Mouse (Mus musculus) retina, embryonic 14.5 days (tissue): ENCODE measurements around the gene Gmpr2.

ENCODE experiments used
- DNase-seq: peaks from one replicate; pipeline ENCODE4 v3.0.0-alpha.2; 2015; ENCODE audit warnings: low spot score

Gene Gmpr2

DNA sequence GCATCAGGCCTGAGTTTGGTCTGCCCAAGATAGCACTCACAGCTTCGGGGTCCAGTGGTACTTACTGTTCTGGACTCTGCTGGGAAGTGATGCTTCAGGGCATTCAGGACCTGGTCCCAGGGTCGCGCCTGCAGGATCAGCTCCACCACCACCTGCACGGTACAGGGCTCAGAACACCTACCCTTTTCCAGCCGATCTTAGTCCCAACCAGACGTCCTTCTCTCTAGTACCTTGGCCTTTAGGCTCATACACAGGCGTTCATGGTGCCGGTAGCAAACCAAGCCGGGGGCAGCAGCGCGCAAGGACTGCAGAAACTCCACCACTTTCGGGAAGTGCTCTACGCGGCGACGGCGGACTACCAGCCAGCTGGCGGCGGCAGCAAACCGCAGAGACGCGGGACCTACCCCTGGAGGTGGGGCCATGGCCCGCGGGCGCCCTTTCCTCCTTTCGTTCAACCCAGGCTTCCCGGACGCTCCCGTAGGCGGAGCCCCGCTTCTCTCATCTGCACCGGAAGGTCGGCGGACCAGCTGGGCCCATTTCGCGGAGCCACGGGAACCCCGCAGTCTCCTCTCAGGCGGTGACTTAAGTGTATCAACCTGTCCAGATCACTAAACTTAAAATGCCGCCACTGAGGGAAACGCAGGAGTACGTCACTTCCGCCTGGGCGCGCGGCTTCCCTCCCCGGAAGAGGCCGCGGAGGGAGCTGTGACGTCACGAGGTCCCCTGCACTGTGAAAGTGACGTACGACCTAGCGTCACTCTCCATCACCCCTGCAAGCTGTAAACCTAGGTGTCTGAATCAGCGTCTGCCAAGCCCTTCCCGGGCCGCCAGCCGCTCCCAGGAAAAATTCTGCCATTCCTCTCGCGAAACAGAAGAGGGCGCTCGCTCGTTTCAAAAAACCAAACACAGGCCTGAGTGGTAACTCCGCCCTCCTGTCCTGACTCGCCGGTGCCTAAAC lies 9.7 kb downstream of the Gmpr2 start, which contains the start of gene Tinf2:
Gene Tinf2, minus strand, starts transcription at position 661 of the 958 bp plus-strand sequence.
- DNase-seq, result peak; percentile 96

DNA sequence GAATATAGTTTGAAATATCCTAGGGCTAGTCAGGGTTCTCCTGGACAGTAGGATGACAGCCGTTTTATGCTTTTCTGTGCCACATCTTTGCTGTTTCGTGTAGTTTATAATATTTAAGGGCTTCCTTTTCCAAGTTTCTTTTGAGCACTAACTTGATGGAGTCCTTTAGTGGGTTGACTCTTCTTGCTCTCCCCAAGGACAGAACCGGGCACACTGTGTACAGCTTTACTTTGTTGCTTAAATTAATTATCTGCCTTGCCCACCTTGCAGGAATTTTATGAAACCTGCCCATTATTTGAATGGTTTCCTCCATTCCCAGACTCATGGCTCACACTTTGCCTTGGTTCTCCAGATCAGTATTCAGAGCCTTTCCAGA lies 10.4 kb downstream of the Gmpr2 start:
- no peak for DNase-seq

- no peak for DNase-seq
Observed at GRCm38 (mm10) chr14:55689433-55689832, 17.7 kb downstream of the Gmpr2 start.

GRCm38 (mm10) chr14:55697226-55697625 lies 25.5 kb downstream of the Gmpr2 start:
- DNase-seq, result no peak

GRCm38 (mm10) chr14:55701131-55701530 lies 29.4 kb downstream of the Gmpr2 start:
- DNase-seq, result no peak

GRCm38 (mm10) chr14:55702761-55703160 lies 31.0 kb downstream of the Gmpr2 start:
- DNase-seq, result no peak

DNA sequence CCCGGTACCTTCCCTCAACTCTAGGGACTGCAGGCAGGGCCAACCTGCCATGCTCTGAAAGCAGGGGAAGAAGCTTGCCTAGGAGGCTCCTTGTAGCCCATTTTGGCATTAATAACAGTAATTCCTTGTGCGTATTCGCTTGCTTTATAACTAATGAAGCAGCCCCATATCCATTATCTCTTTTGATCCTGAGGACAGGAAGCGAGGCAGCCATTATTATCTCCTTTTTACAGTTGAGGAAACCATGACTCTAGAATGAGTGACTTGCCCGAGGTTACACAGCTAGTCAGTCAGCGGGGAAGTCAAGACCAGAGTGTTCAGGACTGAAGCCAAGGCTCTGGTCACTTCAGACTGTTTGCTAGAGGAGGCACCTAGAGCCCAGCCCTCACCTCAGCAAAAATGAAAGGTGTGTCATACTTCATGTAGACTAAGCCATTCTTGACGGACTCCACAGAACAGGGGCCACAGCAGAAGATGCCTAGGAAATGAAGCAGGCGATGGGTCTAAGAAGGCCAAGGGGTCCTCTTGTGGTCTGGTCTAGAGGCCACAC lies 34.4 kb downstream of the Gmpr2 start:
- DNase-seq, result no peak

DNA sequence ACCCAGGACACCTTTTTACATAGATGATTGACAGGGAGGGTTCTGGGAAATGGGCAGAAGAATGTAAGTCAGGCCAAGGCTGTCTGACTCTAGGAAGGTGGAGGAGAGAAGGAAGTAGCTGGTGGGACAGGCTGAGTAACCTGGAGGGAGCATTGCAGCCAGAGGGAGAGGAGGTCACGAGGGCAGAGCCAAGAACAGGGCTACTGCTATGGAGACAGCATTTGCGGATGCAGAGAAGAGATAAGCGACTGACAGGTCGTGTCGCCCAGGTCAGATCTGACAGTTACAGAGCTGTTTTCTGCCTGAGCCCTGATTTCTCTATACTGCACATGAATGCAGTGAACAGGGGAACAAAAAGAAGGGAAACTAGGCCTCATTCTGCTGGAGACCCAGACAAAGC lies 35.7 kb downstream of the Gmpr2 start:
- no peak for DNase-seq

DNA sequence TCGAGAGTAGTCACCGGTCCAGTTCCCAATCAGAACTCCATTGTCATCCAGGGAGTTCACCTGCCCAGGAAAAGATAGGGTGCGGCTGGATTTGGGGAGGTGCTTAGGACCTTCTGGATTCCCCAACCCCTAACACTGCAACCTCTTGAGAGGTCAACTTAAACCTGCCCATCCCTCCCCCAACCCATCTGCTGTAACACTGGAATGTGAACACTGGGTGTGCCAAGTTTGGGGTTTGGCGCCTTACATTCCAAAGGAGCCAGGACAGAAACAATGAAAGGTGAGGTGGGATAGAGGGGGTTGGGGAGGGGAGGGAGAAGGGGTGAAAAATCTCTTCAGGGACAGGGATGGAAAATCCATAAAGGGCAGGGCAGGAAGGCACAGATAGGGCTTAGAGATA lies 37.8 kb downstream of the Gmpr2 start:
- DNase-seq, result no peak

DNA sequence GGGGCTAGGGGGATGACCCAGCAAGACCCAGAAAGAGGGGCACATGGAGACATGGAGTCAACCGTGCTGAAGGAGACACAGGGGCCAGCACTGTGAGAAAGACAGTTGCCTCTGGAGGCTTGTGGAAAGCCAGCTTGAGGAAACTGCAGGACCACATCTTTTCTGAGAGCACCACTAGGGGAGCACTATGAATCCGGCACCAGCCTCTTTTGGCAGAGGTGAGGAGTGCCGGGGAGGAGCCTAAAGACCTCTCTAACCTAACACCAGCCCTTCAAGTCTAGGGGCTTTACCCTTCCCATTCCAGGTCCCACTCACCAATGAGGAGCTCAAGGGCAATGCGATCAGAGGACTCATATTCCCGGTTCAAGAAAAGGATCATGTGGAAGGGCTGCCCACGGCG lies 40.0 kb downstream of the Gmpr2 start:
- DNase-seq, result no peak

DNA sequence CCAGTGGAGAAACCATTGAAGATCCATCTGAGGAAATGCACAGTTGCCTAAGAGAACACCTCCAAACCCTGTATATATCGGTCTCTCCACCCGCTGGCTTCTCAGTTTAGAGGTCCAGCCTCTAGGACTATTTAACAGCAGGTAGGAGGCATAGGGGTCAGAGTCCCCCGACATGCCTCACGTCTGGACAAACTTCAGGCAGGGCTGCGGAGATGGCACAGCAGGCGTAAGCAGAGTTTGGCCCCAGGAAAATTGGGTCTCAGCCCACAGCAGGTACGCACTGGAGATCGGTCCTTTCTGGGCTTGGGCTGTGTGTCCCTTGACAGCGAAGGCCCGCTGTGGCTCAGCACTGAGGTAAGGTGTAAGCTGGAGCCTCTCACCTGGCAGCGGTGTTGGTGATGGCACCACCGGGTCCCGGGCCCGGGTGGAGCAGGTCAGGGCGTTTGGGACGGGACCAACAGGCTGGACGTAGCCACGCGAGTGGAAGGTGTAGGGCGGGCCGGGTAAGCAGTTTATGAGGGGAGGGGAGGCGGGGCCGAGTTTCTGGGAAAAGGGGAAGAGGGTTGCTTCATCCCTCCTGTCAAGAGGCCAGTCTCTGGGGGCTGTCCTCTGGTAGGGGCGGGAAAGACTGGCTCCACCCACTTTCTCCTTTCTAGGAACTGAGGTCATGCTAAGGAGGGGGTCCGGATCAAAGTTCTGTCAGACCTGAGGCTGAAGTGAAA lies 41.4 kb downstream of the Gmpr2 start:
- DNase-seq, result peak; percentile 28

DNA sequence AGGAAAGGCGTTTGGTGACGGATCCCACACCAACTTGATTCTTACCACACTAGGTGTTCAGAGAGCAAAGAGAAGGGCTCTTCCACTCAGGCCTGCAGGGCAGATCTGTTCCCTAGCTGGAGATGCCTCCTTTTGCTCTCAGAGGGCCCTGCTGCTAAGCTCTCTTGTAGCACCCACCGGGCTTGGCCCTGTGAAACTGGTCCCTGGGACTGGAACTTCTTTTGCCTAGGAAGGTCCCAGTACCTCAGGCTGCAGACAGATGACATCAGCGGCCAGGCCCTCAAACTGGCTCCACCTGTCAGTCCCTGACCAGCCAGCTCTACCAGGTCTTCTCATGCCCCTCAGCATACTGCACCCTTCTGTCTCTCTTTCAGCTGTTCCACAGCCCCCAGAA lies 42.0 kb downstream of the Gmpr2 start, which contains the start of gene Tgm1:
Gene Tgm1, minus strand, starts transcription at position 198 of the 394 bp plus-strand sequence.
- DNase-seq, result no peak

- DNase-seq, result no peak
Observed at GRCm38 (mm10) chr14:55714893-55715292, 43.2 kb downstream of the Gmpr2 start.

DNA sequence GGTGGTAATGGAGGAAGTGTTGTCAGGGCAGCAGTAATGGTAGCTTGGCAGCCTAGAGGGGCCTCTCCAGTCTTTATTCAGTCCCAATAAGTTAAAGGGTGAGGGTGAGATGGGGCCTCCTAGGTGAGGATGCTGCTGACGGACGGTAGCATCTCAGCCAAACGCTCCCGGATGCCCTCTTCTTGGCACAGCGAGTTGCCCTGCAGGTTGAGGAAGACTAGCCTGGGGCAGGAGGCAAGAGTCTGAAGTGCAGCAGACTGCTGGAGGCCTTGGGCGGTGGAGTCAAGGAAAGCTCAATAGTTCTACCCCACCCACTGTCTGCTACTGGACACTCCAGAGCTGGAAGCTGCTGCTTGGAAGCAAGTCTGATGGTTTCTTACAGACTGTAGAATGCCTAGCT lies 44.5 kb downstream of the Gmpr2 start:
- no peak for DNase-seq

- DNase-seq, result no peak
Observed at GRCm38 (mm10) chr14:55716884-55717283, 45.1 kb downstream of the Gmpr2 start.

GRCm38 (mm10) chr14:55719737-55720136 lies 48.0 kb downstream of the Gmpr2 start:
- DNase-seq, result no peak

- no peak for DNase-seq
Observed at GRCm38 (mm10) chr14:55720666-55721065, 48.9 kb downstream of the Gmpr2 start.

- no peak for DNase-seq
Observed at GRCm38 (mm10) chr14:55721076-55721475, 49.3 kb downstream of the Gmpr2 start.

GRCm38 (mm10) chr14:55721700-55722437 lies 50.1 kb downstream of the Gmpr2 start, which contains the start of gene Rabggta:
Gene Rabggta, minus strand, starts transcription at chr14:55722263.
- DNase-seq, result peak; percentile 96

DNA sequence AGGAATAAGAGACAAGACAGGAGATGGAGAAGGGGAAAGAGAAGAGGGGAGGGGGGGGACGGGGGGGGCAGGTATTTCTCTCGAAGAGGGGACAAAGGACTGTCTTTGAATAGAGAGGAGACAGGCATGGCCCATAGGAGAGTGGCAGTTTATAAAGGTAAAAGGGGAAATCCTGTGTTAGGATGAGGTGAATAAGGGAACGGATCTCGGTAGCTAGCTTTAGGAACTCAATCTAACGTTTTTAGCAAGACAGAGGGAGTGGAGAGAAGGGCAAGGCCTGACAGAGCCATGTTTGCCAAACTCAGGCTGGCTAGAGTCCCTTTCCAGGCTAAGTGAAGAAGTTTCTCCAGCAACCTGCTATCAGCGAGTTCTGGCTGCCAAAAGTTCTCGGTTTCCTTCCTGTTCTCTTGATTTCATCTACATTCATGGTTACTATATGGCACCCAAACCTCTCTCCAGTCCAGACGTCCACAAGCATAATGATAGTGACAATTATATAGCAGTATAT lies 50.8 kb downstream of the Gmpr2 start:
- no peak for DNase-seq

DNA sequence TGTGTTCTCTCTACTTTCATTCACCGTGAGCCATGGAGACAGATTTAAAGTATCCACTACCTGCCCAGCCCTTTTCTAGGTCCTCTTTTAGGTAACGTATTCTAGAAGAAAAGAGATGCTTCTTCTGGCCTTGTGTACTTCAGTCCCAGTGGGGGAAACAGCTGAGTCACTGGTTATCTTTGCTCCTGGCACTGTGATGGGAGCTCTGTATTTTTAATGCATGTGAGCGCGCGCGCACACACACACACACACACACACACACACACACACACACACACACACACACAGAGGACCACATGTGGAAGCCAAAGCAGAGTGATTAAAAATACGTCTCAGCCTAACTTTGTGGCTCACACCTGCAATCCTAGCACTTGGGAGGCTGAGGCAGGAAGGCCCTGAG lies 51.7 kb downstream of the Gmpr2 start:
- DNase-seq, result no peak

DNA sequence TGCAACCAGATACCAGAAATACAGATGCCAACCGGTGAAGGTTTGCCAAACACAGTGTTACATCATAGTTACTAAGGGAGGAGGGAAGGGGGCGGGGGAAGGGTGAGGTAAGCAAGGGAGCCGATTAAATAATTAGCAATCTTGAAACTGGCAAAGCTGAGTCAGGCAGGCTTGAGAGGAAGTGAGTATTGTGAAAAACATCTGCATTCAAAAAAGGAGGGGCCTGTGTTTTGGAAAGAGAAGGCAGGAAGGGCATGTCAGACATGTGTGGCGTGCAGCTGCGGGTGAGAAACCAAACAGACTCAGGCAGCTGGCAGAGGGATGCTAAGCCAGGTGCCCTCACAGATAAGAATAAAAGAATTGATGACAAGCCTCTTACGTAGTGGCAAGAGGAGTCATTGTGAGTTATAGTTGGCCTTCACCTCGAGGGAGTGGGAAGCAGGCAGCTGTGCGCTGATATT lies 52.7 kb downstream of the Gmpr2 start:
- DNase-seq, result no peak
